Mouse (Mus musculus) cerebellum, adult 2 months (tissue): Measurements from ENCODE around the gene Abcc5.

Experiments
- CTCF ChIP-seq: fragments of 200-500 bp; IDR thresholded peaks from 2 replicates; pipeline ENCODE4 v1.5.1; 2011; ENCODE audit warnings: low read depth, mild to moderate bottlenecking, control low read depth, low read length, moderate library complexity, borderline replicate concordance; ENCODE audit not compliant: insufficient read depth
- POLR2A ChIP-seq: fragments of 200-500 bp; IDR thresholded peaks from 2 replicates; pipeline ENCODE4 v1.6.1; 2011; ENCODE audit warnings: low read length, control low read depth, borderline replicate concordance; ENCODE audit not compliant: insufficient read depth

GRCm38 (mm10) chr16:20312272-20312671 is 113.9 kb downstream of the Abcc5 start:
- TF ChIP-seq CTCF, result no peak
- TF ChIP-seq POLR2A, result no peak
